Mouse (Mus musculus): ENCODE data around the gene Tjp1. TPM values are rescaled to one million over a fixed set of nuclear protein-coding genes. Genes with fewer than 3 reads are reported as not detected.

Gene Tjp1
- polyA plus RNA-seq, 2 experiments, result 1.9 to 4.9 TPM

GRCm38 (mm10) chr7:65348540-65348939, 179.0 kb downstream of the Tjp1 start:
- no peaks in the 10 kb centered on the region for H3K9me3 ChIP-seq (ENCODE audit: control insufficient read depth, low read length)
- no peak for ATAC-seq (ENCODE audit: insufficient read depth)
- no peak overlapping the region for H3K4me3 ChIP-seq (ENCODE audit: insufficient read depth in 1 of 2, low read depth in 2 of 2, low read length in 2 of 2)
- no peaks in the 10 kb centered on the region for H3K36me3 ChIP-seq (replicated peaks; ENCODE audit: control insufficient read depth, insufficient read depth, low read depth)
- no peak for DNase-seq (ENCODE audit: low read depth in 3 of 3, low spot score in 3 of 3)
- no peak for TF ChIP-seq CTCF (IDR thresholded peaks at IDR 0.05; ENCODE audit: low read depth)
- TF ChIP-seq EP300 (IDR thresholded peaks at IDR 0.05; ENCODE audit: low read depth), result no peak
- no peak overlapping the region for H3K27ac ChIP-seq
- no peaks in the 10 kb centered on the region for H3K4me1 ChIP-seq (replicated peaks; ENCODE audit: control insufficient read depth in 2 of 2, insufficient read depth in 2 of 2, low read length in 1 of 2)
- H3K27me3 ChIP-seq (ENCODE audit: control insufficient read depth, insufficient read depth, low read length), result no peaks in the 10 kb centered on the region
- no peak overlapping the region for H3K9ac ChIP-seq (replicated peaks)
- no peak overlapping the region for H3K4me2 ChIP-seq (ENCODE audit: low read depth)

GRCm38 (mm10) chr7:65345314-65345713, 182.3 kb downstream of the Tjp1 start:
- WGBS (ENCODE audit: insufficient replicate concordance), result 70% methylated on average over 3 of the region's 3 CpGs
- no peaks in the 10 kb centered on the region for H3K36me3 ChIP-seq (replicated peaks; ENCODE audit: control insufficient read depth, insufficient read depth, low read depth)

GRCm38 (mm10) chr7:65337581-65338270, 189.9 kb downstream of the Tjp1 start:
- no peak overlapping the region for H3K4me3 ChIP-seq (ENCODE audit: insufficient read depth in 1 of 2, low read depth in 2 of 2, low read length in 2 of 2)
- H3K9me3 ChIP-seq (ENCODE audit: control insufficient read depth, low read length), result no peaks in the 10 kb centered on the region
- no peaks in the 10 kb centered on the region for H3K36me3 ChIP-seq (replicated peaks; ENCODE audit: control insufficient read depth, insufficient read depth, low read depth)
- no peak overlapping the region for H3K27ac ChIP-seq
- TF ChIP-seq CTCF (IDR thresholded peaks at IDR 0.05; ENCODE audit: low read depth) (no peak), EP300 (IDR thresholded peaks at IDR 0.05; ENCODE audit: low read depth) (no peak)
- WGBS (ENCODE audit: insufficient replicate concordance), result 56% methylated on average over 7 of the region's 7 CpGs
- no peaks in the 10 kb centered on the region for H3K27me3 ChIP-seq (ENCODE audit: control insufficient read depth, insufficient read depth, low read length)
- peaks cover 0 to 3% of the 10 kb centered on the region in 2 experiments; a peak in 1 of 4 replicates for H3K4me1 ChIP-seq (replicated peaks; ENCODE audit: control insufficient read depth in 2 of 2, insufficient read depth in 2 of 2, low read length in 1 of 2)
- H3K4me2 ChIP-seq (ENCODE audit: low read depth), result no peak overlapping the region
- DNase-seq (ENCODE audit: low read depth in 3 of 3, low spot score in 3 of 3) (peak in 1 of 3 experiments; percentile 6), ATAC-seq (ENCODE audit: insufficient read depth) (peak; percentile 61; the same call in 1 of the 2 replicates)
- no peak overlapping the region for H3K9ac ChIP-seq (replicated peaks)

More at GRCm38 (mm10) chr7:65345314-65345713, 182.3 kb downstream of the Tjp1 start:
- Histone ChIP-seq H3K9me3 (ENCODE audit: control insufficient read depth, low read length) (no peaks in the 10 kb centered on the region), H3K4me1 (replicated peaks; ENCODE audit: control insufficient read depth in 2 of 2, insufficient read depth in 2 of 2, low read length in 1 of 2) (no peaks in the 10 kb centered on the region), H3K27ac (no peak overlapping the region), H3K27me3 (ENCODE audit: control insufficient read depth, insufficient read depth, low read length) (no peaks in the 10 kb centered on the region), H3K4me2 (ENCODE audit: low read depth) (no peak overlapping the region), H3K9ac (replicated peaks) (no peak overlapping the region), H3K4me3 (ENCODE audit: insufficient read depth in 1 of 2, low read depth in 2 of 2, low read length in 2 of 2) (no peak overlapping the region)
- no peak for TF ChIP-seq EP300 (IDR thresholded peaks at IDR 0.05; ENCODE audit: low read depth)
- TF ChIP-seq CTCF (IDR thresholded peaks at IDR 0.05; ENCODE audit: low read depth), result no peak
- DNase-seq (ENCODE audit: low read depth in 3 of 3, low spot score in 3 of 3) (no peak), ATAC-seq (ENCODE audit: insufficient read depth) (no peak)

GRCm38 (mm10) chr7:65333081-65333760, 194.4 kb downstream of the Tjp1 start:
- TF ChIP-seq CTCF (IDR thresholded peaks at IDR 0.05; ENCODE audit: low read depth) (no peak), EP300 (IDR thresholded peaks at IDR 0.05; ENCODE audit: low read depth) (no peak)
- ATAC-seq (ENCODE audit: insufficient read depth), result no peak

GRCm38 (mm10) chr7:65319047-65319725, 208.4 kb downstream of the Tjp1 start:
- ATAC-seq (ENCODE audit: insufficient read depth), result no peak
- Histone ChIP-seq H3K4me1 (replicated peaks; ENCODE audit: control insufficient read depth in 2 of 2, insufficient read depth in 2 of 2, low read length in 1 of 2) (no peaks in the 10 kb centered on the region), H3K9ac (replicated peaks) (no peak overlapping the region), H3K4me3 (ENCODE audit: insufficient read depth in 1 of 2, low read depth in 2 of 2, low read length in 2 of 2) (no peak overlapping the region), H3K4me2 (ENCODE audit: low read depth) (no peak overlapping the region), H3K27ac (no peak overlapping the region), H3K9me3 (ENCODE audit: control insufficient read depth, low read length) (no peaks in the 10 kb centered on the region), H3K27me3 (ENCODE audit: control insufficient read depth, insufficient read depth, low read length) (no peaks in the 10 kb centered on the region), H3K36me3 (replicated peaks; ENCODE audit: control insufficient read depth, insufficient read depth, low read depth) (no peaks in the 10 kb centered on the region)
- peak; percentile 82 for TF ChIP-seq CTCF (IDR thresholded peaks at IDR 0.05; ENCODE audit: low read depth)
- TF ChIP-seq EP300 (IDR thresholded peaks at IDR 0.05; ENCODE audit: low read depth), result no peak
- 51% methylated on average over 5 of the region's 5 CpGs for WGBS (ENCODE audit: insufficient replicate concordance)
- peak; percentile 9 to 24 (median 22) for DNase-seq (ENCODE audit: low read depth in 3 of 3, low spot score in 3 of 3)

More at GRCm38 (mm10) chr7:65333081-65333760, 194.4 kb downstream of the Tjp1 start:
- Histone ChIP-seq H3K4me1 (replicated peaks; ENCODE audit: control insufficient read depth in 2 of 2, insufficient read depth in 2 of 2, low read length in 1 of 2) (0 out of 4 replicates have a peak, but pooled peaks cover 0 to 2% of the 10 kb centered on the region in 2 experiments), H3K36me3 (replicated peaks; ENCODE audit: control insufficient read depth, insufficient read depth, low read depth) (no peaks in the 10 kb centered on the region), H3K4me2 (ENCODE audit: low read depth) (no peak overlapping the region), H3K27me3 (ENCODE audit: control insufficient read depth, insufficient read depth, low read length) (no peaks in the 10 kb centered on the region), H3K4me3 (ENCODE audit: insufficient read depth in 1 of 2, low read depth in 2 of 2, low read length in 2 of 2) (no peak overlapping the region), H3K9ac (replicated peaks) (no peak overlapping the region), H3K9me3 (ENCODE audit: control insufficient read depth, low read length) (no peaks in the 10 kb centered on the region), H3K27ac (no peak overlapping the region)
- WGBS (ENCODE audit: insufficient replicate concordance), result 39% methylated on average over 2 of the region's 2 CpGs
- DNase-seq (ENCODE audit: low read depth in 3 of 3, low spot score in 3 of 3), result no peak
